Mouse (Mus musculus) brain, embryonic 14.5 days (tissue): Measurements from ENCODE around the gene Insl6.

ENCODE experiments used
- CTCF ChIP-seq: fragments of 200-500 bp; IDR thresholded peaks from 2 replicates; pipeline ENCODE4 v1.5.1; 2012; ENCODE audit warnings: inconsistent platforms, mild to moderate bottlenecking, moderate library complexity, borderline replicate concordance; ENCODE audit not compliant: insufficient read depth, insufficient read length; ENCODE audit errors: extremely low read depth
- POLR2A ChIP-seq: fragments of 200-500 bp; IDR thresholded peaks from 2 replicates; pipeline ENCODE4 v1.6.1; 2012; ENCODE audit warnings: mild to moderate bottlenecking, inconsistent platforms, borderline replicate concordance; ENCODE audit not compliant: poor library complexity, insufficient read depth, insufficient read length, severe bottlenecking; ENCODE audit errors: extremely low read depth

GRCm38 (mm10) chr19:29276414-29276813 lies 48.7 kb downstream of the Insl6 start:
- TF ChIP-seq CTCF (no peak), POLR2A (no peak)
